9 mouse cellular contexts compared by ENCODE assay signal in genomic region chr2:32538461-32538860, GRCm38 (mm10). TPM values are rescaled to one million over a fixed set of nuclear protein-coding genes. Genes with fewer than 3 reads are reported as not detected.
A peak's percentile ranks its signal among the peaks of the same experiment; 100 is the strongest.
DNase-seq lines count a peak whose midpoint lies in the region; ATAC-seq lines count a peak whose summit lies in the region.
"Had no signal": no experiment of that assay in that cellular context is flagged by ENCODE, and none has a peak within 500 bp of the region (broad histone marks: within the 10 kb centered on the region; RNA-seq: fewer than 3 reads in every experiment).

No protein-coding gene starts in this region.

- DNase-seq in limb, embryonic 10.5 days (ENCODE audit: low spot score): no peak
- DNase-seq in induced T-regulatory cell, adult 2 months (ENCODE audit: low read depth): peak; percentile 56
- peak; percentile 67 for DNase-seq in naive thymus-derived CD4-positive, alpha-beta T cell, adult 2 months (ENCODE audit: low read depth)
- no peak for DNase-seq in gastrocnemius, postnatal 10 days
- no peak for DNase-seq in Muller cell, postnatal 12 days (ENCODE audit: inconsistent ontology term)
- no peak for DNase-seq in ovary, postnatal 36 days (ENCODE audit: low spot score)

- no peak overlapping the region for H3K9ac ChIP-seq in limb, embryonic 12.5 days (replicated peaks)
- H3K9ac ChIP-seq in forebrain, embryonic 12.5 days: no peak overlapping the region

- no peaks in the 10 kb centered on the region for H3K9me3 ChIP-seq in limb, embryonic 12.5 days
- H3K9me3 ChIP-seq in limb, embryonic 10.5 days (replicated peaks): no peaks in the 10 kb centered on the region
- H3K9me3 ChIP-seq in forebrain, embryonic 12.5 days: no peaks in the 10 kb centered on the region

- H3K36me3 ChIP-seq in limb, embryonic 12.5 days: no peaks in the 10 kb centered on the region
- H3K36me3 ChIP-seq in limb, embryonic 10.5 days: peaks cover 6% of the 10 kb centered on the region
- H3K36me3 ChIP-seq in forebrain, embryonic 12.5 days (replicated peaks): no peaks in the 10 kb centered on the region

- H3K27ac ChIP-seq in limb, embryonic 12.5 days: peak overlapping the region; percentile 72
- H3K27ac ChIP-seq in limb, embryonic 10.5 days: no peak overlapping the region
- H3K27ac ChIP-seq in forebrain, embryonic 12.5 days: no peak overlapping the region

- peaks cover 61% of the 10 kb centered on the region for H3K4me1 ChIP-seq in limb, embryonic 12.5 days (replicated peaks)
- H3K4me1 ChIP-seq in limb, embryonic 10.5 days: peaks cover 63% of the 10 kb centered on the region
- H3K4me1 ChIP-seq in forebrain, embryonic 12.5 days: peaks cover 68% of the 10 kb centered on the region

- 76% methylated on average over 4 of the region's 4 CpGs for WGBS in limb, embryonic 12.5 days
- WGBS in limb, embryonic 10.5 days: 82% methylated on average over 4 of the region's 4 CpGs
- 75% methylated on average over 4 of the region's 4 CpGs for WGBS in forebrain, embryonic 12.5 days

- ATAC-seq in limb, embryonic 12.5 days (ENCODE audit: insufficient number of reproducible peaks, insufficient read depth, low FRiP score, low TSS enrichment, low read depth): no peak
- no peak for ATAC-seq in forebrain, embryonic 12.5 days (ENCODE audit: low FRiP score)

- H3K27me3 ChIP-seq in limb, embryonic 12.5 days: no peaks in the 10 kb centered on the region
- H3K27me3 ChIP-seq in limb, embryonic 10.5 days (ENCODE audit: low read depth, poor library complexity, severe bottlenecking): no peaks in the 10 kb centered on the region
- no peaks in the 10 kb centered on the region for H3K27me3 ChIP-seq in forebrain, embryonic 12.5 days

- no peak overlapping the region; the same call in 1 of the 2 replicates for H3K4me3 ChIP-seq in limb, embryonic 12.5 days (replicated peaks)
- no peak overlapping the region; the same call in 1 of the 2 replicates for H3K4me3 ChIP-seq in limb, embryonic 10.5 days
- no peak overlapping the region for H3K4me3 ChIP-seq in forebrain, embryonic 12.5 days (replicated peaks)

- H3K4me2 ChIP-seq in limb, embryonic 12.5 days: peak overlapping the region; percentile 88
- H3K4me2 ChIP-seq in forebrain, embryonic 12.5 days: 0 out of 2 replicates have a peak overlapping the region, but pooled peaks have one; percentile 80

RNA-seq across cellular contexts. Expression of gene Fam102a, which starts 3.3 kb away (rescaled TPM):
- polyA plus RNA-seq in limb, embryonic 12.5 days (2016; fragmentation: Nextera tagmentation; extraction: Ambion mirVana): 12.3 and 16.0 TPM in 2 replicates
- polyA plus RNA-seq in limb, embryonic 10.5 days (2016; fragmentation: Nextera tagmentation; extraction: Ambion mirVana): 12.0 and 14.0 TPM in 2 replicates
- polyA plus RNA-seq in forebrain, embryonic 12.5 days (2016; fragmentation: Nextera tagmentation; extraction: Ambion mirVana): 8.7 and 9.6 TPM in 2 replicates
- total RNA-seq in gastrocnemius, postnatal 10 days (2021): 1 to 10 TPM; 5.5 to 8.6 TPM

RNA-seq across cellular contexts. Expression of gene Dpm2, which starts 32.2 kb away (rescaled TPM):
- polyA plus RNA-seq in limb, embryonic 12.5 days (2016; fragmentation: Nextera tagmentation; extraction: Ambion mirVana): 99.3 and 99.7 TPM in 2 replicates
- 104 and 109 TPM in 2 replicates for polyA plus RNA-seq in limb, embryonic 10.5 days (2016; fragmentation: Nextera tagmentation; extraction: Ambion mirVana)
- 106 and 110 TPM in 2 replicates for polyA plus RNA-seq in forebrain, embryonic 12.5 days (2016; fragmentation: Nextera tagmentation; extraction: Ambion mirVana)
- 10 to 100 TPM; 19.6 to 25.7 TPM for total RNA-seq in gastrocnemius, postnatal 10 days (2021)

RNA-seq across cellular contexts. Expression of gene Pip5kl1, which starts 36.1 kb away (rescaled TPM):
- 3.9 and 5.4 TPM in 2 replicates for polyA plus RNA-seq in limb, embryonic 12.5 days (2016; fragmentation: Nextera tagmentation; extraction: Ambion mirVana)
- polyA plus RNA-seq in limb, embryonic 10.5 days (2016; fragmentation: Nextera tagmentation; extraction: Ambion mirVana): 1.0 and 2.7 TPM in 2 replicates
- 2.6 and 3.1 TPM in 2 replicates for polyA plus RNA-seq in forebrain, embryonic 12.5 days (2016; fragmentation: Nextera tagmentation; extraction: Ambion mirVana)
- total RNA-seq in gastrocnemius, postnatal 10 days (2021): not detected

RNA-seq across cellular contexts. Expression of gene 9430097D07Rik, which starts 37.0 kb away (rescaled TPM):
- polyA plus RNA-seq in limb, embryonic 12.5 days (2016; fragmentation: Nextera tagmentation; extraction: Ambion mirVana): 0.55 TPM in 1 of 2 replicates, not detected in the other
- 0.24 TPM in 1 of 2 replicates, not detected in the other for polyA plus RNA-seq in limb, embryonic 10.5 days (2016; fragmentation: Nextera tagmentation; extraction: Ambion mirVana)
- polyA plus RNA-seq in forebrain, embryonic 12.5 days (2016; fragmentation: Nextera tagmentation; extraction: Ambion mirVana): 0.19 TPM in 1 of 2 replicates, not detected in the other
- not detected for total RNA-seq in gastrocnemius, postnatal 10 days (2021)
- polyA plus RNA-seq: heart, embryonic 16.5 days had no signal

RNA-seq across cellular contexts. Expression of gene St6galnac4, which starts 48.4 kb away (rescaled TPM):
- polyA plus RNA-seq in limb, embryonic 12.5 days (2016; fragmentation: Nextera tagmentation; extraction: Ambion mirVana): 29.8 and 29.9 TPM in 2 replicates
- 26.0 and 26.1 TPM in 2 replicates for polyA plus RNA-seq in limb, embryonic 10.5 days (2016; fragmentation: Nextera tagmentation; extraction: Ambion mirVana)
- 15.1 and 17.0 TPM in 2 replicates for polyA plus RNA-seq in forebrain, embryonic 12.5 days (2016; fragmentation: Nextera tagmentation; extraction: Ambion mirVana)
- total RNA-seq in gastrocnemius, postnatal 10 days (2021): 10 to 100 TPM; 31.7 to 42.6 TPM

Comparison
In these comparisons a context has a peak if more than half of its experiments do, and no peak if none do; other contexts are left out.
1. DNase-seq: peak in induced T-regulatory cell, adult 2 months (single experiment) and naive thymus-derived CD4-positive, alpha-beta T cell, adult 2 months (single experiment); none in limb, embryonic 10.5 days (single experiment), gastrocnemius, postnatal 10 days (single experiment), Muller cell, postnatal 12 days (single experiment) and ovary, postnatal 36 days (single experiment).